Mouse (Mus musculus) stomach, embryonic 14.5 days (tissue): Measurements from ENCODE around the gene Sit1. TPM values are rescaled to one million over a fixed set of nuclear protein-coding genes. Genes with fewer than 3 reads are reported as not detected.

Experiments
- ATAC-seq: fragments of 200-750 bp; cut with Nextera tagmentation; 2 replicates; pipeline ENCODE4 v1.8.0; 2017; ENCODE audit warnings: low read depth, moderate TSS enrichment; ENCODE audit not compliant: insufficient number of reproducible peaks, insufficient read depth, low FRiP score
- H3K27ac ChIP-seq: fragments of 300-500 bp; sonication (generic); 2 replicates; pipeline ENCODE4 v1.5.1; 2014; ENCODE audit warnings: mild to moderate bottlenecking, low read length, moderate library complexity, mixed read lengths
- H3K27me3 ChIP-seq: fragments of 300-500 bp; sonication (generic); 2 replicates; pipeline ENCODE4 v1.6.1; 2014; ENCODE audit warnings: low read length, control low read depth, mixed read lengths; ENCODE audit not compliant: control insufficient read depth, insufficient read depth
- H3K36me3 ChIP-seq: fragments of 300-500 bp; sonication (generic); 2 replicates; pipeline ENCODE4 v1.6.1; 2014; ENCODE audit warnings: mild to moderate bottlenecking, control low read depth, low read length, moderate library complexity, mixed read lengths; ENCODE audit not compliant: control insufficient read depth, insufficient read depth
- H3K4me1 ChIP-seq: fragments of 300-500 bp; sonication (generic); 2 replicates; pipeline ENCODE4 v1.6.1; 2014; ENCODE audit warnings: low read length, control low read depth, mixed read lengths; ENCODE audit not compliant: control insufficient read depth, insufficient read depth
- H3K4me2 ChIP-seq: fragments of 300-500 bp; sonication (generic); replicated peaks from 2 replicates; pipeline ENCODE4 v1.6.1; 2014; ENCODE audit warnings: low read depth, low read length, control low read depth
- H3K4me3 ChIP-seq: fragments of 300-500 bp; sonication (generic); 2 replicates; pipeline ENCODE4 v1.5.1; 2014; ENCODE audit warnings: low read depth, low read length, control low read depth
- H3K9ac ChIP-seq: fragments of 300-500 bp; sonication (generic); replicated peaks from 2 replicates; pipeline ENCODE4 v1.6.1; 2014; ENCODE audit warnings: low read depth, mild to moderate bottlenecking, control low read depth, low read length, moderate library complexity, mixed read lengths
- H3K9me3 ChIP-seq: fragments of 300-500 bp; sonication (generic); 2 replicates; pipeline ENCODE4 v1.6.1; 2016; ENCODE audit warnings: low read depth, low read length, control low read depth; ENCODE audit not compliant: control insufficient read depth
- WGBS: fragments of 180-500 bp; shearing (Covaris S2); extraction: QIAGEN DNeasy Blood & Tissue Kit; methylation state at CpG from one replicate; pipeline ENCODE4 v1.1.7; 2014; 5-methylcytosine and 5-hydroxymethylcytosine counted together
- polyA plus RNA-seq: library from polyadenylated mRNA; unstranded; fragments of >200 nt; fragmentation: Nextera tagmentation; extraction: Ambion mirVana; gene quantifications from 2 replicates; pipeline ENCODE4 v1.2.1, GENCODE M21; 2014

Gene Sit1
- polyA plus RNA-seq, 1 experiment from 2014 or later: not detected

- no peak overlapping the region for H3K4me3 ChIP-seq
- H3K27ac ChIP-seq: no peak overlapping the region
- no peak for ATAC-seq
- H3K4me1 ChIP-seq: no peaks in the 10 kb centered on the region; the same call in 1 of the 2 replicates
- no peaks in the 10 kb centered on the region; the same call in 1 of the 2 replicates for H3K36me3 ChIP-seq
- H3K4me2 ChIP-seq: no peak overlapping the region
- H3K9ac ChIP-seq: no peak overlapping the region
- no peaks in the 10 kb centered on the region for H3K27me3 ChIP-seq
- 84% methylated on average over 1 of the region's 1 CpGs for WGBS
- H3K9me3 ChIP-seq: no peaks in the 10 kb centered on the region
Observed at GRCm38 (mm10) chr4:43432832-43433231, 50.7 kb downstream of the Sit1 start.

Other genes starting within 250 kb of the Sit1 start
- 0.17 and 0.27 TPM in 2 replicates for gene Atp8b5, start 216.6 kb downstream of the Sit1 start, polyA plus RNA-seq
- gene Rusc2, start 101.8 kb downstream of the Sit1 start, polyA plus RNA-seq: 12.4 and 13.5 TPM in 2 replicates
- gene Fam166b, start 54.6 kb downstream of the Sit1 start, polyA plus RNA-seq: 0.22 and 0.25 TPM in 2 replicates
- 5.4 and 7.1 TPM in 2 replicates for gene Tesk1, start 41.8 kb downstream of the Sit1 start, polyA plus RNA-seq
- gene Cd72, start 29.1 kb downstream of the Sit1 start, polyA plus RNA-seq: 5.5 and 5.6 TPM in 2 replicates
- gene Ccdc107, start 9.2 kb upstream of the Sit1 start, polyA plus RNA-seq: 130 and 132 TPM in 2 replicates
- 43.5 and 46.8 TPM in 2 replicates for gene Arhgef39, start 16.0 kb upstream of the Sit1 start, polyA plus RNA-seq
- 2.8 and 5.8 TPM in 2 replicates for gene Car9, start 23.2 kb upstream of the Sit1 start, polyA plus RNA-seq
- 790 and 843 TPM in 2 replicates for gene Tpm2, start 40.0 kb upstream of the Sit1 start, polyA plus RNA-seq
- 56.2 and 69.8 TPM in 2 replicates for gene Creb3, start 78.6 kb upstream of the Sit1 start, polyA plus RNA-seq
- gene Tln1, start 79.0 kb upstream of the Sit1 start, polyA plus RNA-seq: 83.7 and 98.5 TPM in 2 replicates
- gene Rgp1, start 95.0 kb upstream of the Sit1 start, polyA plus RNA-seq: 41.0 and 44.5 TPM in 2 replicates
- 13.8 and 14.4 TPM in 2 replicates for gene Gba2, start 95.1 kb upstream of the Sit1 start, polyA plus RNA-seq
- gene Msmp, start 100.8 kb upstream of the Sit1 start, polyA plus RNA-seq: 0.91 and 1.0 TPM in 2 replicates
- gene Npr2, start 148.2 kb upstream of the Sit1 start, polyA plus RNA-seq: 13.3 and 17.3 TPM in 2 replicates
- 0.70 and 1.7 TPM in 2 replicates for gene Spag8, start 169.9 kb upstream of the Sit1 start, polyA plus RNA-seq
- 103 and 112 TPM in 2 replicates for gene Hint2, start 172.7 kb upstream of the Sit1 start, polyA plus RNA-seq
- gene Tmem8b, start 185.2 kb upstream of the Sit1 start, polyA plus RNA-seq: 4.5 and 5.6 TPM in 2 replicates
- 3.7 and 4.2 TPM in 2 replicates for gene Fam221b, start 185.4 kb upstream of the Sit1 start, polyA plus RNA-seq
- not detected in 2 replicates for gene Olfr70, start 217.1 kb upstream of the Sit1 start, polyA plus RNA-seq
- 0.09 TPM in 1 of 2 replicates, not detected in the other for gene Olfr71, start 226.5 kb upstream of the Sit1 start, polyA plus RNA-seq
- 0.46 and 0.78 TPM in 2 replicates for gene Hrct1, start 243.5 kb upstream of the Sit1 start, polyA plus RNA-seq
- gene Spaar, start 246.3 kb upstream of the Sit1 start, polyA plus RNA-seq: 0.10 TPM in 1 of 2 replicates, not detected in the other